Mouse (Mus musculus): ENCODE measurements around the gene Dennd1c. TPM values are rescaled to one million over a fixed set of nuclear protein-coding genes. Genes with fewer than 3 reads are reported as not detected.

Gene Dennd1c
- total and polyA plus RNA-seq, 3 experiments, result 3.8 to 20.7 TPM; not detected in 1

DNA sequence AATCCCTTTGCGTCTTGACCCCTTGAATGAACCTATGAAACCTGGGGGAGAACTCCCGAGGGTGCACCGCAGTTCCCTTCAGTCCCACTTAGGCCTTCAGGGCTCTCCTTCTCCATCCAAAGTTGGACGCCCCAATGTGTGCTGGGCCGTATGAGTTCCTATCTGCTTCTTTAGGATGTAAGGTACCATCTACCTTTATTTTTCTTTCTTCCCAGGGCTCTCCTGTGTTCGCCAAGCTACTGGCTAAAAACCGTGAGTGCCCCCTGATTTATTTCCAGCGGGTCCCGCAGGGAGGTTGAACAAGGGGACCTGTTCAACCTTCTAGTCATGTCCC, 27.7 kb upstream of the Dennd1c start:
- no peak overlapping the region for H3K9ac ChIP-seq (ENCODE audit: control insufficient read depth, low read depth, low read length, poor library complexity, severe bottlenecking)
- no peaks in the 10 kb centered on the region for H3K9me3 ChIP-seq (replicated peaks; ENCODE audit: insufficient read depth, low read length)
- no peak for DNase-seq (ENCODE audit: low read depth, low spot score)
- TF ChIP-seq RCOR1 (IDR thresholded peaks at IDR 0.05; ENCODE audit: low read depth, low read length), result no peak
- peaks cover 2 to 31% of the 10 kb centered on the region in 2 experiments for H3K4me1 ChIP-seq (ENCODE audit: control insufficient read depth in 1 of 2, insufficient read depth in 2 of 2, low read length in 2 of 2)
- no peaks in the 10 kb centered on the region for H3K27me3 ChIP-seq (ENCODE audit: control insufficient read depth in 1 of 2, insufficient read depth in 2 of 2, low read length in 2 of 2)
- no peaks in the 10 kb centered on the region for H3K79me2 ChIP-seq (ENCODE audit: control insufficient read depth, insufficient read depth, low read length, poor library complexity)
- H3K4me3 ChIP-seq (ENCODE audit: control insufficient read depth in 1 of 2, insufficient read depth in 1 of 2, low read depth in 2 of 2, low read length in 2 of 2), result peak overlapping the region; percentile 23 to 67; a peak in 3 of 4 replicates
- H3K36me3 ChIP-seq (ENCODE audit: control insufficient read depth in 1 of 2, insufficient read depth in 2 of 2, low read length in 2 of 2), result peaks cover 0 to 25% of the 10 kb centered on the region in 2 experiments; a peak in 2 of 4 replicates
- no peak overlapping the region for H3K27ac ChIP-seq (ENCODE audit: control insufficient read depth, low read depth, low read length)

DNA sequence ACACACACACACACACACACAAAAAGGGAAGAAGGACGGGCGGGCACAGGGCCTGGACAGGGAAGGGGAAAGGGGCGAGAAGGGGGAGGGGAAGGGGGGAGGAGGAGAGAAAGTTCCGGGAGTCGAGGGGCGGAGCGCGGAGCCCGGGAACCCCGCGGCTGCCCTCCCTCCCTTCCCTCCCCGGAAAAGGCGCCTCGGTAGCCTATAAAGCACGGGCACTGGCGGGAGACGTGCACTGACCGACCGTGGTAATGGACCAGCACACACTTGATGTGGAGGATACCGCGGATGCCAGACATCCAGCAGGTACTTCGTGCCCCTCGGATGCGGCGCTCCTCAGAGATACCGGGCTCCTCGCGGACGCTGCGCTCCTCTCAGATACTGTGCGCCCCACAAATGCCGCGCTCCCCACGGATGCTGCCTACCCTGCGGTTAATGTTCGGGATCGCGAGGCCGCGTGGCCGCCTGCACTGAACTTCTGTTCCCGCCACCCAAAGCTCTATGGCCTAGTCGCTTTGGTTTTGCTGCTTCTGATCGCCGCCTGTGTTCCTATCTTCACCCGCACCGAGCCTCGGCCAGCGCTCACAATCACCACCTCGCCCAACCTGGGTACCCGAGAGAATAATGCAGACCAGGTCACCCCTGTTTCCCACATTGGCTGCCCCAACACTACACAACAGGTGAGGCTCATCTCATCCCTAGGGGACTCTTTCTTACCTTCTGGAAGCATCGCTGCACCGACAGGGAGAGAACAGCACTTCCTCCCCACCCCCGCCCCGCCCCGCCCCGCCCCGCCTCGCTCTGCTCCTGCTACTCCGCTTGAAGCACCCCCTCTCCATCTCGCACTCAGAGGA, 27.1 kb upstream of the Dennd1c start, which contains the start of gene Tnfsf9:
Gene Tnfsf9 (plus strand): TSS at position 145 of the 854 bp plus-strand sequence.
- Histone ChIP-seq H3K27me3 (ENCODE audit: control insufficient read depth in 1 of 2, insufficient read depth in 2 of 2, low read length in 2 of 2) (no peaks in the 10 kb centered on the region), H3K27ac (ENCODE audit: control insufficient read depth, low read depth, low read length) (peak within 1 kb of the TSS; percentile 44), H3K9ac (ENCODE audit: control insufficient read depth, low read depth, low read length, poor library complexity, severe bottlenecking) (peak within 1 kb of the TSS; percentile 63), H3K4me3 (ENCODE audit: control insufficient read depth in 1 of 2, insufficient read depth in 1 of 2, low read depth in 2 of 2, low read length in 2 of 2) (peak within 1 kb of the TSS; percentile 67 to 96), H3K79me2 (ENCODE audit: control insufficient read depth, insufficient read depth, low read length, poor library complexity) (no peaks in the 10 kb centered on the region), H3K36me3 (ENCODE audit: control insufficient read depth in 1 of 2, insufficient read depth in 2 of 2, low read length in 2 of 2) (peaks cover 0 to 23% of the 10 kb centered on the region in 2 experiments; a peak in 2 of 4 replicates), H3K4me1 (ENCODE audit: control insufficient read depth in 1 of 2, insufficient read depth in 2 of 2, low read length in 2 of 2) (peaks cover 2 to 31% of the 10 kb centered on the region in 2 experiments), H3K9me3 (replicated peaks; ENCODE audit: insufficient read depth, low read length) (no peaks in the 10 kb centered on the region)
- TF ChIP-seq UBTF (IDR thresholded peaks at IDR 0.05; ENCODE audit: borderline replicate concordance, insufficient read depth, low read depth, low read length) (0 out of 2 replicates have a peak, but pooled peaks have one; percentile 49), MYC (IDR thresholded peaks at IDR 0.05; ENCODE audit: low read depth, low read length) (0 out of 2 replicates have a peak, but pooled peaks have one; percentile 23), ELF1 (IDR thresholded peaks at IDR 0.05; ENCODE audit: low read depth, low read length) (peak; percentile 49; the same call in 1 of the 2 replicates), POLR2A (IDR thresholded peaks at IDR 0.05; ENCODE audit: control insufficient read depth in 1 of 2, insufficient read depth in 1 of 2, low read depth in 1 of 2, low read length in 2 of 2, poor library complexity in 1 of 2) (peak in 1 of 2 experiments; percentile 47; a peak in 1 of 4 replicates), SIN3A (IDR thresholded peaks at IDR 0.05; ENCODE audit: low read length) (peak; percentile 23; the same call in 1 of the 2 replicates), EP300 (IDR thresholded peaks at IDR 0.05; ENCODE audit: low read depth in 1 of 2, low read length in 2 of 2) (no peak), NELFE (IDR thresholded peaks at IDR 0.05; ENCODE audit: low read depth, low read length) (peak; percentile 23; the same call in 1 of the 2 replicates), KAT2A (conservative IDR thresholded peaks at IDR 0.05; ENCODE audit: low read depth, low read length) (no peak)
- DNase-seq (ENCODE audit: low read depth, low spot score), result peak; percentile 65

- TF ChIP-seq ZKSCAN1 (IDR thresholded peaks at IDR 0.05; ENCODE audit: low read depth, low read length) (no peak), MAZ (IDR thresholded peaks at IDR 0.05; ENCODE audit: low read depth, low read length) (no peak), NELFE (IDR thresholded peaks at IDR 0.05; ENCODE audit: low read depth, low read length) (0 out of 2 replicates have a peak, but pooled peaks have one; percentile 7), RAD21 (IDR thresholded peaks at IDR 0.05; ENCODE audit: low read depth, low read length) (no peak), CHD1 (IDR thresholded peaks at IDR 0.05; ENCODE audit: low read depth, low read length) (no peak), RCOR1 (IDR thresholded peaks at IDR 0.05; ENCODE audit: low read depth, low read length) (no peak), EP300 (IDR thresholded peaks at IDR 0.05; ENCODE audit: low read depth in 1 of 2, low read length in 2 of 2) (no peak)
- Histone ChIP-seq H3K9ac (ENCODE audit: control insufficient read depth, low read depth, low read length, poor library complexity, severe bottlenecking) (peak overlapping the region; percentile 63), H3K79me2 (ENCODE audit: control insufficient read depth, insufficient read depth, low read length, poor library complexity) (no peaks in the 10 kb centered on the region), H3K4me1 (ENCODE audit: control insufficient read depth in 1 of 2, insufficient read depth in 2 of 2, low read length in 2 of 2) (peaks cover 0 to 27% of the 10 kb centered on the region in 2 experiments; a peak in 3 of 4 replicates), H3K4me3 (ENCODE audit: control insufficient read depth in 1 of 2, insufficient read depth in 1 of 2, low read depth in 2 of 2, low read length in 2 of 2) (peak overlapping the region; percentile 67 to 96), H3K36me3 (ENCODE audit: control insufficient read depth in 1 of 2, insufficient read depth in 2 of 2, low read length in 2 of 2) (peaks cover 0 to 20% of the 10 kb centered on the region in 2 experiments; a peak in 2 of 4 replicates), H3K9me3 (replicated peaks; ENCODE audit: insufficient read depth, low read length) (no peaks in the 10 kb centered on the region), H3K27me3 (ENCODE audit: control insufficient read depth in 1 of 2, insufficient read depth in 2 of 2, low read length in 2 of 2) (no peaks in the 10 kb centered on the region), H3K27ac (ENCODE audit: control insufficient read depth, low read depth, low read length) (no peak overlapping the region; the same call in 1 of the 2 replicates)
- DNase-seq (ENCODE audit: low read depth, low spot score), result peak; percentile 41
Measured at GRCm38 (mm10) chr17:57104496-57104895, 26.2 kb upstream of the Dennd1c start.

All from MEL (cell line).